Mouse (Mus musculus) midbrain, embryonic 11.5 days (tissue): ENCODE data around the gene Lyrm1. TPM values are rescaled to one million over a fixed set of nuclear protein-coding genes. Genes with fewer than 3 reads are reported as not detected.

ENCODE experiments used
- ATAC-seq: fragments of 200-750 bp; cut with Nextera tagmentation; 2 replicates; pipeline ENCODE4 v1.8.0; 2017; ENCODE audit warnings: moderate TSS enrichment, moderate library complexity; ENCODE audit not compliant: low FRiP score
- DNase-seq: peaks from one replicate; pipeline ENCODE4 v3.0.0; 2015; ENCODE audit warnings: low spot score; ENCODE audit errors: missing footprints
- H3K27ac ChIP-seq: fragments of 300-500 bp; sonication (generic); 2 replicates; pipeline ENCODE4 v1.5.1; 2014; ENCODE audit warnings: low read depth, low read length
- H3K27me3 ChIP-seq: fragments of 300-500 bp; sonication (generic); 2 replicates; pipeline ENCODE4 v1.6.1; 2014; ENCODE audit warnings: mild to moderate bottlenecking, low read length, moderate library complexity, mixed read lengths; ENCODE audit not compliant: control insufficient read depth, insufficient read depth
- H3K36me3 ChIP-seq: fragments of 300-500 bp; sonication (generic); 2 replicates; pipeline ENCODE4 v1.6.1; 2014; ENCODE audit warnings: mild to moderate bottlenecking, low read length, moderate library complexity, mixed read lengths; ENCODE audit not compliant: control insufficient read depth, insufficient read depth
- H3K4me1 ChIP-seq: fragments of 300-500 bp; sonication (generic); 2 replicates; pipeline ENCODE4 v1.6.1; 2014; ENCODE audit warnings: low read length; ENCODE audit not compliant: control insufficient read depth, insufficient read depth
- H3K4me2 ChIP-seq: fragments of 300-500 bp; sonication (generic); 2 replicates; pipeline ENCODE4 v1.6.1; 2014; ENCODE audit warnings: mild to moderate bottlenecking, moderate library complexity
- H3K4me3 ChIP-seq: fragments of 300-500 bp; sonication (generic); 2 replicates; pipeline ENCODE4 v1.5.1; 2014; ENCODE audit warnings: low read depth, low read length
- H3K9ac ChIP-seq: fragments of 300-500 bp; sonication (generic); 2 replicates; pipeline ENCODE4 v1.6.1; 2014; ENCODE audit warnings: low read length
- H3K9me3 ChIP-seq: fragments of 300-500 bp; sonication (generic); 2 replicates; pipeline ENCODE4 v1.6.1; 2016; ENCODE audit warnings: low read length; ENCODE audit not compliant: control insufficient read depth
- WGBS: fragments of 180-500 bp; shearing (Covaris S2); extraction: QIAGEN DNeasy Blood & Tissue Kit; methylation state at CpG from one replicate; pipeline ENCODE4 v1.1.7; 2014; 5-methylcytosine and 5-hydroxymethylcytosine counted together
- polyA plus RNA-seq: library from polyadenylated mRNA; unstranded; fragments of >200 nt; fragmentation: Nextera tagmentation; extraction: Ambion mirVana; gene quantifications from 2 replicates; pipeline ENCODE4 v1.2.1, GENCODE M21; 2014

Lyrm1 gene
- polyA plus RNA-seq, 1 experiment from 2014 or later = 13.1 TPM

- WGBS = 75% methylated on average over 1 of the region's 1 CpGs
Observed at GRCm38 (mm10) chr7:119898247-119898856, 2.7 kb downstream of the Lyrm1 start.

GRCm38 (mm10) chr7:119899386-119900057, 3.9 kb downstream of the Lyrm1 start:
- Histone ChIP-seq H3K9me3 (no peaks in the 10 kb centered on the region), H3K27ac (no peak overlapping the region), H3K4me1 (peaks cover 5% of the 10 kb centered on the region), H3K9ac (no peak overlapping the region), H3K36me3 (no peaks in the 10 kb centered on the region), H3K4me2 (no peak overlapping the region), H3K27me3 (no peaks in the 10 kb centered on the region), H3K4me3 (no peak overlapping the region)
- ATAC-seq (no peak), DNase-seq (no peak)
- 69% methylated on average over 3 of the region's 3 CpGs for WGBS

More at GRCm38 (mm10) chr7:119898247-119898856, 2.7 kb downstream of the Lyrm1 start:
- H3K9me3 ChIP-seq = no peaks in the 10 kb centered on the region
- no peak overlapping the region for H3K9ac ChIP-seq
- no peaks in the 10 kb centered on the region for H3K27me3 ChIP-seq
- no peak overlapping the region for H3K4me2 ChIP-seq
- H3K36me3 ChIP-seq = no peaks in the 10 kb centered on the region
- H3K4me1 ChIP-seq = peaks cover 9% of the 10 kb centered on the region
- DNase-seq (no peak), ATAC-seq (no peak)
- H3K4me3 ChIP-seq = no peak overlapping the region
- no peak overlapping the region for H3K27ac ChIP-seq

- H3K9me3 ChIP-seq = no peaks in the 10 kb centered on the region
- no peak for ATAC-seq
Observed at GRCm38 (mm10) chr7:119906523-119907215, 11.0 kb downstream of the Lyrm1 start.

GRCm38 (mm10) chr7:119911727-119912126, 16.1 kb downstream of the Lyrm1 start:
- WGBS = 80% methylated on average over 3 of the region's 3 CpGs
- Histone ChIP-seq H3K9ac (no peak overlapping the region), H3K4me3 (no peak overlapping the region), H3K36me3 (no peaks in the 10 kb centered on the region), H3K27me3 (no peaks in the 10 kb centered on the region), H3K9me3 (no peaks in the 10 kb centered on the region), H3K4me2 (no peak overlapping the region), H3K27ac (no peak overlapping the region), H3K4me1 (no peaks in the 10 kb centered on the region)
- ATAC-seq = no peak
- no peak for DNase-seq

More at GRCm38 (mm10) chr7:119906523-119907215, 11.0 kb downstream of the Lyrm1 start:
- Histone ChIP-seq H3K36me3 (no peaks in the 10 kb centered on the region), H3K27ac (no peak overlapping the region), H3K4me3 (no peak overlapping the region), H3K9ac (no peak overlapping the region), H3K4me1 (no peaks in the 10 kb centered on the region), H3K4me2 (no peak overlapping the region), H3K27me3 (no peaks in the 10 kb centered on the region)
- DNase-seq = no peak
- 87% methylated on average over 3 of the region's 3 CpGs for WGBS

- H3K4me3 ChIP-seq = no peak overlapping the region
- DNase-seq = no peak
- WGBS = 52% methylated on average over 2 of the region's 2 CpGs
- H3K4me2 ChIP-seq = no peak overlapping the region
- no peak overlapping the region for H3K9ac ChIP-seq
- no peak for ATAC-seq
- no peaks in the 10 kb centered on the region for H3K36me3 ChIP-seq
- no peaks in the 10 kb centered on the region for H3K9me3 ChIP-seq
- H3K27me3 ChIP-seq = no peaks in the 10 kb centered on the region
- H3K27ac ChIP-seq = no peak overlapping the region
- H3K4me1 ChIP-seq = no peaks in the 10 kb centered on the region
Observed at GRCm38 (mm10) chr7:119920457-119920856, 24.8 kb downstream of the Lyrm1 start.

GRCm38 (mm10) chr7:119921054-119921453, 25.4 kb downstream of the Lyrm1 start:
- no peak for DNase-seq
- no peak overlapping the region for H3K4me2 ChIP-seq
- H3K36me3 ChIP-seq = no peaks in the 10 kb centered on the region
- no peak overlapping the region for H3K27ac ChIP-seq
- H3K9ac ChIP-seq = no peak overlapping the region
- ATAC-seq = no peak
- no peaks in the 10 kb centered on the region for H3K27me3 ChIP-seq
- 87% methylated on average over 4 of the region's 4 CpGs for WGBS
- H3K4me1 ChIP-seq = no peaks in the 10 kb centered on the region
- no peak overlapping the region for H3K4me3 ChIP-seq
- H3K9me3 ChIP-seq = no peaks in the 10 kb centered on the region

- H3K4me2 ChIP-seq = no peak overlapping the region
- no peaks in the 10 kb centered on the region for H3K36me3 ChIP-seq
- DNase-seq (no peak), ATAC-seq (no peak)
- WGBS = 67% methylated on average over 2 of the region's 2 CpGs
- H3K4me1 ChIP-seq = no peaks in the 10 kb centered on the region
- H3K27me3 ChIP-seq = no peaks in the 10 kb centered on the region
- no peak overlapping the region for H3K27ac ChIP-seq
- no peaks in the 10 kb centered on the region for H3K9me3 ChIP-seq
- no peak overlapping the region for H3K4me3 ChIP-seq
- no peak overlapping the region for H3K9ac ChIP-seq
Observed at GRCm38 (mm10) chr7:119928783-119929440, 33.3 kb downstream of the Lyrm1 start.

GRCm38 (mm10) chr7:119936321-119936720, 40.7 kb downstream of the Lyrm1 start:
- Histone ChIP-seq H3K4me2 (no peak overlapping the region), H3K36me3 (no peaks in the 10 kb centered on the region), H3K4me1 (no peaks in the 10 kb centered on the region), H3K4me3 (no peak overlapping the region), H3K9me3 (no peaks in the 10 kb centered on the region), H3K27ac (no peak overlapping the region), H3K27me3 (no peaks in the 10 kb centered on the region), H3K9ac (no peak overlapping the region)
- DNase-seq = no peak
- no peak for ATAC-seq

GRCm38 (mm10) chr7:119937036-119937435, 41.4 kb downstream of the Lyrm1 start:
- H3K36me3 ChIP-seq = no peaks in the 10 kb centered on the region
- 89% methylated on average over 5 of the region's 5 CpGs for WGBS
- no peaks in the 10 kb centered on the region for H3K9me3 ChIP-seq
- H3K27ac ChIP-seq = no peak overlapping the region
- H3K4me1 ChIP-seq = no peaks in the 10 kb centered on the region
- no peak overlapping the region for H3K4me2 ChIP-seq
- no peak for ATAC-seq
- no peak for DNase-seq
- H3K4me3 ChIP-seq = no peak overlapping the region
- no peaks in the 10 kb centered on the region for H3K27me3 ChIP-seq
- H3K9ac ChIP-seq = no peak overlapping the region
